Mouse (Mus musculus) gonadal fat pad, adult 2 months (tissue): ENCODE measurements around the gene Akap13. TPM values are rescaled to one million over a fixed set of nuclear protein-coding genes. Genes with fewer than 3 reads are reported as not detected.

ENCODE experiments used
- DNase-seq: peaks from one replicate; pipeline ENCODE4 v3.0.0-alpha.2; 2012; ENCODE audit warnings: low read depth
- polyA plus RNA-seq: library from polyadenylated mRNA; depleted of rRNA; stranded (reverse); fragments of >200 nt; gene quantifications from 2 replicates; pipeline ENCODE4 v1.2.3, GENCODE M21; 2012; rRNA removed

The Akap13 gene
- polyA plus RNA-seq: 16.4 and 18.9 TPM in 2 replicates

- peak; percentile 88 for DNase-seq
Observed at GRCm38 (mm10) chr7:75455223-75456151, at the start of gene Akap13. Gene Akap13, plus strand, starts transcription at chr7:75455534.

GRCm38 (mm10) chr7:75410641-75411040 is 44.7 kb upstream of the Akap13 start:
- no peak for DNase-seq

DNA sequence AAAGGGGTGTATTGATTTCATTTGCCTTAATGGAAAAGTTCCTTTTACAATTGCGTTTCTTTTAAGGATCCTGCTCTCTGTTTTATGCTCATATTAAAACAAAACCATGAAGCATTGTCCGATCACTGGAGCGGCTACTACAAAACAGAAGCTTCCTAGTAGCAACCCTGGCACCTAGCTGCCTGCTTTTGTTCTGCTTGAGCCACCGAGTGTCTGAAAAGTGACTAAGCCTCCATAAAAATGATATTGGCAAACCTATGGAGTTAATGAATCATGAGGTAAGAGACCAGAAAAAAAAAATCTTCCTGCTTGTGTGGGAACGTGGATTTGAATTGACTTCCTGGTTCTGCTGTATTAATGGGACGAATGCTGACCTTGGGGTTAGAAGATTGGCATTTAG is 44.1 kb upstream of the Akap13 start:
- DNase-seq: no peak

DNA sequence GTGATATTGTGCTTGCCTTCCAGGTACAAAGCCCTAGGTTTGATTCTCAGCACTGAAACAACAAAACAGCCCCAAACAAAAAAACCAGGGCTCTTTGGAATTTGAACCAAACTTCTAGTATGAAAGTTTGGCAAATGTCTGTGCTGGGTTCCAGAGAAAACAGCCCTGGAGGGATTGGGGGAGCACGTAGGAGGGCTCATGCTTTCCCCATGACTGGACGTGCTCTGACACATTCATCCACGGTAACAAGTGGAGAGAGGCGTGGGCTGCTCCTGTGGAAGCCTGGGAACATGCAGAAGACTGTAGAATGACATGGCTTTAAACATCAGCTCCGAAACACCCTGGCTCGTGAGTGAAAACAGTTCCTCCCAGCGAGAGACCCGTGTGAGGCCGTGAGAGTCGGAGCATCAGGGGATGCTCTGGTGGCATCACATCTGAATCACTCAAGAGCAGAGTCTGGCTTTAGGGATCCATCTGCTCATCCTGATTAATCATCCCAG is 43.3 kb upstream of the Akap13 start:
- DNase-seq: peak; percentile 80

- DNase-seq: no peak
Observed at GRCm38 (mm10) chr7:75412568-75412967, 42.8 kb upstream of the Akap13 start.

DNA sequence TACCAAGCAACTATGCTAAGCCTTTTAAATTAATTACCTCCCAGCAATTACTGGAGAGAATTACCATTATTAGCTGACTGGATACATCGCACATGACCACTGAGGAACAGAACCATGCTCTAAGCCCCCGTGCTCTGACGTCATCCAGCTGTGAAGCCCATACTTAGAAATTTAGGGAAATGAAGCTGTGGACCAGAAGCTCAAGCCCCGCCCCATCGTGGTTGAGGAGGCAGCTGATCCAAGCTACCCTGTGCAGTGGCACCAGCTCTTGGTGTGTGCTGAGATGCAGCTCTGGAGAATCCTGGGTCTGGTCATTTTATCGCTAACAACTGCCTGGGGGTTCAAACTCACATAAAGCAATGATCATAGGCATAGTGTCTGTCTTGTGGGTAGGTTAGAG is 41.4 kb upstream of the Akap13 start:
- no peak for DNase-seq

DNA sequence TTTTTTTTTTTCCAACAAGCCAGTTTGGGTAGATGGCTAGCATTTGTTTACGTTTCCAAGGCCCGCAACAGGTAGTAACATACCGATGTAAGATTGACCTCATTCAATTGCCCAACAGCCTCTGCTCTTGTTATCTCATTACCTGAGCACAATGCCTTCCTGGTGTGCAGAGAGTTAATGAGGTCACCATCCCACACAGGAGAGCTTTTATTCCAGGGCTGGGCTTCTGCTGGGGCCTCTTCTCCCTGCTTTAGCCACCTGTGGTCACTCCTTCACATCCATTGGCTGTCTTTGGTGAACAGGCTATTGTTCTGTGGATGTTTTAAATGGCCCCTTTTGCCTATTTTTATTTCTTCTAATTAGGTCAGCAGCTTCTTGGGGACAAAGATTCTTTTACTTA is 41.0 kb upstream of the Akap13 start:
- no peak for DNase-seq

- no peak for DNase-seq
Observed at GRCm38 (mm10) chr7:75415166-75415881, 40.0 kb upstream of the Akap13 start.

DNA sequence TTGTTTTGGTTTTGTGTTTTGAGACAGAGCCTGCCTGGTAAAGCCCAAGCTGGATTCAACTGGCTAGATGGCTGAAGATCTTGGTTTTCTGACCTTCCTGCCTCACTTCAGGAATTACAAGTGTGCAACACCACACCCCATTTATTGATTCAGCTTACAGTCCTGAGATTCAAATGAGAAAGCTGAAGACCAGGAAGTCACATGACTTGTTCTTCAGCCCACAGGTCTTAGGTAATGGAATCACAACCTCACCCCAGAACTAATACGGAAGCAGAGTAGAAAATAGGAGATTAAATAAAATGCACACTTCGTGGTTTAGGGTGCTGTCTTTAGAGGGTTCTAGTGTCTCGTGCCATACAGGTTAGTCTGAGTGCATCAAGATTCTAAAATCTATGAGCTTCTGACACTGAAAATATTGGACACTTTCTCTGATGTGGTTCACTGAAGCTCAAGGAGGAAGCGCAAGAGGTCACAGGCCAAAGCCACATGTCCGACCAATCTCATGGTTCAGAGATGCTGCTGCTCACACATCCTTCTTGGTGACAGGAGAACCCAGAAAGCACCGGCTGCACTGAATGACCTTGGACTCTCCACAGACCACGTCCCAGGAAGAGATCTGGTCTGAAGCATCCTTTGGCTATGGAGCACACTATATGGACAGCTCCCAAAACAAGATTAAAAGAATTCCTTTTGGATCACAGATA is 39.3 kb upstream of the Akap13 start:
- DNase-seq: no peak

- DNase-seq: no peak
Observed at GRCm38 (mm10) chr7:75420927-75421326, 34.4 kb upstream of the Akap13 start.

DNA sequence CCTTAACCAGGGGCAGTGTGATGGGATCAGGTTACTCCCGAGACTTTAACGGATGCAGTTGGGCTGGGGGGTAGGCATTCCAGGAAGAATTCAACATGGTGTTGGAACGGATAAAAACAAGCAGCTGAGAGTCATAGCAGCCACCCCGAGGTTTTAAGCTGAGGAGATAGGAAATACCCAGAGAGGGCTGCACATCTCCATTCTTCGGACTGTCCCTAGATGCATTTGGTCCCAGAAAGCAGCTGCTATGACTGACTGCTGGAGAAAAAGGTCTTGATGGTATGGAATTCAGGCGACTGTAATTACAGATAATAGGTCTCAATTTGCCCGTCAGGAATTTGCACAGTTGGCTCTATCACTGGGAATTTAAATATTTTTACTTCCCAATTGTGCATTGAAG is 31.2 kb upstream of the Akap13 start:
- no peak for DNase-seq

- peak; percentile 40 for DNase-seq
Observed at GRCm38 (mm10) chr7:75427322-75427721, 28.0 kb upstream of the Akap13 start.

GRCm38 (mm10) chr7:75428913-75429312 is 26.4 kb upstream of the Akap13 start:
- DNase-seq: no peak

GRCm38 (mm10) chr7:75430550-75430949 is 24.8 kb upstream of the Akap13 start:
- DNase-seq: no peak

DNA sequence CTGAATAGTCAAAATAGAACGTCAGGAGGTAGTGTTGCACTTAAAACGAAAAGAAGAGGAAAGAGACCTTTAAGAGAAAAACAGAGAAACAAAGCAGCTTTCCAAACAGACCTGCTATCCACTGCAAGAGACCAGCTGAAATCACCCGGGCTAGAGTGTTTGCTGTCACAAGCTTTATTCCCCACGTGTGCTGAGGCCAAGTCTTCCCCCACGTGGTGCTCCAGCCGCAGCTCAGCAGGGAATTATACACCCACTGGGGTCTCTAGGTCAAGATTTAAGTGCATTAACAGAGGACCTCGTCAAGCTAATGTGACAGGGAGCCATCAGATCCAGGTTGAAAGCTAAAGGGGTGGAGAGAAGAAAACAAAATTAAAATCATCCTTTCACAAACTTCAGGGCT is 24.3 kb upstream of the Akap13 start:
- DNase-seq: no peak

DNA sequence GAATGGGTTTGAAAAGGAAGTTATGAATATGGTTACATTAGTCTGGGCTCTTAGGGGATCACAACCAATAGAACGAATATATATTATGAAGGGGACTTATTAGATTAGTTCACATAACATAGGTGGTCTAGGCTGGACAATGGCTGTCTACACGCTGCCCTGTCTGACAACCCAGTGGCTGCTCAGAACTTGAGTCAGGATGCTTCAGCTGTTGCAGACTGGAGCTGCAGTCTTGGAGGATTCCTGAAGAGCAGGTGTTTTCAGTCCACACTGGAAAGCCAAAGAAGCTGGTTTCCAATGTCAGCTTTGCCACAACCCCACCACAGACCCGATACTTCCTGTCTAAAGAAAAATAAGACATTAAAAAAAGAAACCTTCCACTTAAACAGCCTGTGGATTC is 23.3 kb upstream of the Akap13 start:
- no peak for DNase-seq

- DNase-seq: no peak
Observed at GRCm38 (mm10) chr7:75436413-75437174, 18.7 kb upstream of the Akap13 start.

GRCm38 (mm10) chr7:75439570-75439969 is 15.8 kb upstream of the Akap13 start:
- no peak for DNase-seq

DNA sequence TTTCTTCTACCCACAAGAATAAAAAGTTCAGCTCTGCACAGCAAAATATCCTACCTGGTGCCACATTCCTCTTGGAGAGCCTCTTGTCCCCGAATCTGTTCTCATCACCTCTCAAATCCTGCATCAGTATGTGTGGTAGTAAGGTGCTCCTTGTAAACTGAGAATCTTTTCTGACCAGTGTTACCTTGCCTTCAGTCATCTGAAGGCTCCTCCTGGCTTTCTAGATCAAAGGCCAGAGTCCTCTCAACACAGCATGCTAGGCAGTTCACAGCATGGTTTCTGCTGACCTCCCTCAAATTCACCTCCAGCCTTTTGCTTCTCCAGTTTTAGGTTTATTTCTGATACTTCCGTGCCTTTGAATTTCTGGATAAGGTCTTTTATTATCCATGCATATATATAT is 15.1 kb upstream of the Akap13 start:
- DNase-seq: no peak

DNA sequence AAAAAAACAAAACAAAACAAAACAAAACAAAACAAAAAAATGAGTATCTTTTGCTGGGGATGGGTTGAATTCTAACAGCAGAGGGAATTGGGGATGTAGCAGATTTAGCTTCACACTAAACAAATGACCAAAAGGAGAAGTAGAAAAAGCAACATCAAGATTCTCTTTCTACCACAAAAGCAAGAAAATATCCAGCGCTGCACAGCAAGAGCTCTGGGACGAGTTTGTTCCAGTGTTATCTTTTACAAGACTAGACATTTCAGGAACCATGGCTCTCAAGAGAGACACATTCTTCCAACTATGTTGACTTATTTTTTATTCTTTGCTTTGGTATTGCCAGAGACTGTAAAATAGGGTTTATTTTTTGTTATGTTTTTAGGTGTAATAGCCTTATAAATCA is 13.4 kb upstream of the Akap13 start:
- DNase-seq: no peak

DNA sequence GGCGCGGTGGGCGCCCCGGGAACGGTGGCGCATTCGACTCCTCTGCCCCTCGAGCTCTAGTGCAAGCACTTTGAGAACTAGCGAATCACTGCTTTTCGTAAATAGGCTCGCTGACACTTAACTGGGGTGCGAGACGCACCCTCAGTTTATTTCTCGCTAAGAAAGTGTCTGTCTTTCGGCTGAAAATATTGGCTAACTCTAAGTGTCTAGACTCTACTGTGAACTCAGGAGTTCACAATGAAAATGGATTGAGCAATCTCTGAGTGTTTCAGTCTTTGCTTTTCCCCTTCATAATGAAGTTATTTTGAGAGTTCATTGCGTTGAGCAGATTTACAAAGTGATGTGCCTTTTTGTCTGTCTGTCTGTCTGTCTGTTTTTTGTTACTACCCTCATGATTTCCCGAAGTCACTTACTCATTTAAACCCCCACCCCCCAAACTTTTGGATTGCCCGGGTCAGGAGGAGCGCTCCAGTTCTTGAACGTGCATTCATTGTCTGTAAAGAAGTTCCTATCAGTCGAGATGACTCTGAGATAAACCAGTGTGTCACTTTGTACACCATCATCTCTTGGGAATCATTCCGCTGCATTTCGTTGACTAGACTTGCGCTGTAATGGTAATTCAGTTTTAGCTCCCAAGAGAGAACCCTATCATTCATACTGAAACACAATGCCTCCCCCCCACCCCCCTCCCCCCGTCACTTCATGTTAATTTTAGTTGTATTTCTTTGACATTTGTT is 986 bp downstream of the Akap13 start:
- no peak for DNase-seq
